ENCODE assay signal across 15 mouse cellular contexts in the genomic region with DNA sequence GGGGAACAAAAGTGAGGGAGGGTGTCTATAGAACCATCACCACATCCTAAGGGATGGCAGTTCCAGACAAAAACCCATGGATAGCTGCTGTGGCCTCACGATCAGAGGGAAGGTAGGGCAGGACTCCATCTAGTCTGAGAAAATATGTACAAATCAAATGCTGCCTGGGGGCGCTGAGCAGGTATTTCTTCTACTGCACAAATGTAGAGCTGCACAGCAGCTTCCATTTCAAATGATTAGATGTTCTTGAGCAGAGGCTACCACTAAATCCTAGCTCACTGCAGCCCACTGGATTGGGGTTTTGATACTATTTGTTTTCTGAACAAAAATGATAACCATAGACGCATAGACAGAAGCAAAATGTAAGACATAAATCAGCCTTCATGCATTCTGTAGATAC.
"Had no signal": no experiment of that assay in that cellular context is flagged by ENCODE, and none has a peak within 500 bp of the region (broad histone marks: within the 10 kb centered on the region; RNA-seq: fewer than 3 reads in every experiment).

No protein-coding gene starts in this region.

- H3K36me3 ChIP-seq: neural tube, embryonic 15.5 days; stomach, embryonic 15.5 days had no signal

- H3K4me2 ChIP-seq: neural tube, embryonic 15.5 days; stomach, embryonic 15.5 days had no signal

- H3K27ac ChIP-seq: neural tube, embryonic 15.5 days; stomach, embryonic 15.5 days; stomach, postnatal 0 days had no signal

- DNase-seq: retina, postnatal 1 day; right cerebral cortex, adult 18-20 months; right cerebral cortex, postnatal 14 days; right cerebral cortex, postnatal 25 days; right cerebral cortex, postnatal 4 days; spleen, adult 18-20 months; thymus, adult 18-20 months; thymus, adult 2 months; thymus, postnatal 14 days; thymus, postnatal 25 days; thymus, postnatal 36 days; thymus, postnatal 4 days had no signal

- H3K4me1 ChIP-seq: stomach, embryonic 15.5 days had no signal

- H3K9ac ChIP-seq: neural tube, embryonic 15.5 days; stomach, embryonic 15.5 days had no signal

- H3K4me3 ChIP-seq: neural tube, embryonic 15.5 days; stomach, embryonic 15.5 days had no signal

- H3K9me3 ChIP-seq: neural tube, embryonic 15.5 days; stomach, embryonic 15.5 days had no signal

- H3K27me3 ChIP-seq: neural tube, embryonic 15.5 days; stomach, embryonic 15.5 days had no signal
